Mouse (Mus musculus) left cerebral cortex, adult 11 months (tissue): ENCODE measurements at regions not wholly inside any gene's neighbourhood (a gene's known extent, or its start where the extent isn't known, plus 50 kb on each side); places are given as distances from the start of the nearest gene placed in this dataset.
A peak's percentile ranks its signal among the peaks of the same experiment; 100 is the strongest.

ENCODE experiments used
- DNase-seq: peaks from one replicate; pipeline ENCODE4 v3.0.0; 2022; ENCODE audit warnings: low spot score

- no peak for DNase-seq
These were observed 93.7 kb upstream of the Dlx2 start for GRCm38 (mm10) chr2:71640251-71640650.

GRCm38 (mm10) chr2:71644038-71644470 is 97.5 kb upstream of the Dlx2 start:
- DNase-seq: no peak

GRCm38 (mm10) chr2:71647914-71648497 is 97.4 kb upstream of the Itga6 start:
- DNase-seq: no peak

- DNase-seq: no peak
These were observed 93.8 kb upstream of the Itga6 start for GRCm38 (mm10) chr2:71651662-71652061.

- no peak for DNase-seq
These were observed 93.1 kb upstream of the Itga6 start for GRCm38 (mm10) chr2:71652261-71652801.

- no peak for DNase-seq
These were observed 90.5 kb upstream of the Itga6 start for GRCm38 (mm10) chr2:71654817-71655503.

- no peak for DNase-seq
These were observed 89.7 kb upstream of the Itga6 start for GRCm38 (mm10) chr2:71655504-71656390.

- DNase-seq: no peak
These were observed 88.7 kb upstream of the Itga6 start for GRCm38 (mm10) chr2:71656611-71657244.

- DNase-seq: no peak
These were observed 84.0 kb upstream of the Itga6 start for GRCm38 (mm10) chr2:71661438-71661837.

GRCm38 (mm10) chr2:71661986-71662385 is 83.4 kb upstream of the Itga6 start:
- no peak for DNase-seq

- no peak for DNase-seq
These were observed 82.0 kb upstream of the Itga6 start for GRCm38 (mm10) chr2:71663453-71663852.

- DNase-seq: no peak
These were observed 78.5 kb upstream of the Itga6 start for GRCm38 (mm10) chr2:71666927-71667326.

- peak; percentile 56 for DNase-seq
These were observed 77.7 kb upstream of the Itga6 start for GRCm38 (mm10) chr2:71667746-71668145.

GRCm38 (mm10) chr2:71670228-71670790 is 75.1 kb upstream of the Itga6 start:
- DNase-seq: no peak

- DNase-seq: no peak
These were observed 74.5 kb upstream of the Itga6 start for GRCm38 (mm10) chr2:71670882-71671281.

- no peak for DNase-seq
These were observed 72.1 kb upstream of the Itga6 start for GRCm38 (mm10) chr2:71673087-71673920.

GRCm38 (mm10) chr2:71680746-71681145 is 64.7 kb upstream of the Itga6 start:
- DNase-seq: no peak

- no peak for DNase-seq
These were observed 64.3 kb upstream of the Itga6 start for GRCm38 (mm10) chr2:71681148-71681547.

- DNase-seq: no peak
These were observed 62.0 kb upstream of the Itga6 start for GRCm38 (mm10) chr2:71683375-71683774.

GRCm38 (mm10) chr2:71685239-71685638 is 60.2 kb upstream of the Itga6 start:
- no peak for DNase-seq

- DNase-seq: no peak
These were observed 56.4 kb upstream of the Itga6 start for GRCm38 (mm10) chr2:71689041-71689440.
